Mouse (Mus musculus): Measurements from ENCODE around the gene Hoxd8. TPM values are rescaled to one million over a fixed set of nuclear protein-coding genes. Genes with fewer than 3 reads are reported as not detected.

The Hoxd8 gene
- polyA plus RNA-seq, 1 experiment from 2014 or later: 2.7 TPM

DNA sequence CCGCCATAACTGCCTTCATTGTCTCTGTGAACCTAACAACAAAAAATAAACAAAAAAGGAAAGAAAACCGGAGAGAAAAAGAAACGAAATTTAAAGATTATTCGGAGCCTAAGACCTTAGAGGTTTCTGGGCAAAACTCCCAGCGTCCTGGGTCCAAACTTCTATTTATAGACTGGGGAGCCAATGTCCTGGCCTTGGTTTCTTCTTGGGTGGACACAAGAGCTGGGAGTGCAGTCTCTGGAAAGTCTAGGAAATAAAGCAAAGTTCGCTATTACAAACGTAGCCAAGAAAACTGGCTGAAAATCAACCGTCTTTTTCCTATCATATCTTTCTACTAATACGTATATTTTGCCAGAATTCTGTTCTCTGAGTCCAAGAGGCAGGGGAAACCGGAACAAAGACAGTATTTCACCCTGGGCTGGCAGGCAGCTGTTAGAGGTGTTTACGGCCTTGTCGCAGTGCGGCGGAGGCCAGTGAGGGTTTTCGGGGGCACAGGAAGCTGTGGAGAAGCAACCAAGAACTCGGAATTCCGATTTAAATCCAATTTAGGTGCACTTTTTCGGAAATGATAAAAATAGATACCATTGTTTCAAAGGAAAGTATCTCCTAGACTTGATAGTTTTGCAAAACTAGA lies 9.9 kb downstream of the Hoxd8 start:
- no peak overlapping the region for H3K4me3 ChIP-seq (ENCODE audit: low read depth, low read length)
- no peaks in the 10 kb centered on the region for H3K36me3 ChIP-seq (ENCODE audit: control insufficient read depth, insufficient read depth)
- H3K27ac ChIP-seq (ENCODE audit: low read depth, low read length): no peak overlapping the region
- H3K4me2 ChIP-seq (replicated peaks; ENCODE audit: low read depth): peak overlapping the region; percentile 70
- no peak for ATAC-seq
- peaks cover 73% of the 10 kb centered on the region for H3K27me3 ChIP-seq (replicated peaks; ENCODE audit: control insufficient read depth, insufficient read depth, low read length)
- no peak overlapping the region for H3K9ac ChIP-seq (ENCODE audit: low read depth, low read length)
- H3K9me3 ChIP-seq (ENCODE audit: control insufficient read depth): no peaks in the 10 kb centered on the region
- H3K4me1 ChIP-seq (replicated peaks; ENCODE audit: control insufficient read depth, insufficient read depth, low read length): no peaks in the 10 kb centered on the region
- 20% methylated on average over 18 of the region's 18 CpGs for WGBS
- no peak for TF ChIP-seq CTCF (IDR thresholded peaks at IDR 0.05; ENCODE audit: low read depth)

DNA sequence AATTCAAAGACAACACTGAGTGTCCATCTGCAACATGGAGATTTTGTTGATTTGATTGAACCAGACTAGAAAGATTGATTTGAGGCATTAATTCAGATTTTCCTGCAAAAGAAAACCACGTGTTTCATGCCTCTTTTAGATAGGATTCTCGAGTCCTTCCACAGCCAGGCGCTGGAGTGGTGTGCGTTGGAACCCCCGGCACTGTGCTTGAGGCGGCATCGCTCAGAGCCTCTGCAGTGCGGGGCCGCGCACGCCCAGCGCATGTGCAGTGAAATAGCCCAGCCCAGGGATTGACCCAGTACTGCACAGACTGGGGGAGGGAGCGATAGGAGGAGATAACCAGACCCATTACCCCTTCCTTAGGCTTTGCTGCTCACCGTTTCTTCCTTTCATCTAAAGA lies 10.5 kb downstream of the Hoxd8 start:
- Histone ChIP-seq H3K9me3 (ENCODE audit: control insufficient read depth) (no peaks in the 10 kb centered on the region), H3K27ac (ENCODE audit: low read depth, low read length) (no peak overlapping the region), H3K36me3 (ENCODE audit: control insufficient read depth, insufficient read depth) (no peaks in the 10 kb centered on the region), H3K4me3 (ENCODE audit: low read depth, low read length) (peak overlapping the region; percentile 11; the same call in 1 of the 2 replicates), H3K4me1 (replicated peaks; ENCODE audit: control insufficient read depth, insufficient read depth, low read length) (no peaks in the 10 kb centered on the region), H3K27me3 (replicated peaks; ENCODE audit: control insufficient read depth, insufficient read depth, low read length) (peaks cover 67% of the 10 kb centered on the region), H3K4me2 (replicated peaks; ENCODE audit: low read depth) (peak overlapping the region; percentile 70), H3K9ac (ENCODE audit: low read depth, low read length) (no peak overlapping the region)
- ATAC-seq: no peak
- WGBS: 6% methylated on average over 14 of the region's 14 CpGs
- TF ChIP-seq CTCF (IDR thresholded peaks at IDR 0.05; ENCODE audit: low read depth): no peak

DNA sequence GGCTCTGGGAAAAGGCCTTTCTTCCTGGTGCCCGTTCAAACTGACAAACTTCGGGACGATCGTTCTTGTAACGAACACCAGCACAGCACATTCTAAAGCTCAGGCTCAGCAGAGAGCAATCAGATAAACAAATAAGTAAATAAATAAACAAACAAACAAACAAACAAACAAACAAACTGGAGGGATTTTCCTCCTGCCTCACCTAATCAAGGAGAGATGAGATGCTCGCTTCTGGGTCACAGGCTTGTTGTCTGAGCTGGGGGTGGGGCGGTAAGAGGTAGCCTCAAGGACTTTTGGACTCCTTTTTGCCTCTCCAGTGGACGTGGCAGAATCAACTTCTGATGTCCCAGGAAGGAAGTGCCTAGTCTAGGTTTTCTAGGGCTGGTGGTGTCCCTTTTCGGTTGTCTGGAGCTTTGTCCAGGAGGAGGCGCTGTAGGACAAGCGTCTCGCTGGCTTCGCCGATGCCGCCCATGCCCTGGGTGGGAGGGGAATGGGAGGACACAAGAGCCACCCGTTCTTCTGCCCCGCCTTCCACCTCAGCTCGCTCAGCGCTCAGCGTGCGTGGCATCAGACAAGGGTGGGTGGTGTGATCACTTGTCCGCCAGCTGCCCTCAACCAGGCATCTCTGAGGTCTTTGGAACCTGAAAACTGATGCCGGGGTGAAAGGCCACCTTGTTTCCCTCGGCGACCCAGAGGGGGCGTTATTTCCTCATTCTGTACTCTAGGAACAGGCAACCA lies 11.3 kb downstream of the Hoxd8 start:
- Histone ChIP-seq H3K27ac (ENCODE audit: low read depth, low read length) (no peak overlapping the region), H3K4me3 (ENCODE audit: low read depth, low read length) (peak overlapping the region; percentile 23), H3K9me3 (ENCODE audit: control insufficient read depth) (no peaks in the 10 kb centered on the region), H3K4me1 (replicated peaks; ENCODE audit: control insufficient read depth, insufficient read depth, low read length) (no peaks in the 10 kb centered on the region), H3K27me3 (replicated peaks; ENCODE audit: control insufficient read depth, insufficient read depth, low read length) (peaks cover 60% of the 10 kb centered on the region), H3K4me2 (replicated peaks; ENCODE audit: low read depth) (peak overlapping the region; percentile 70), H3K36me3 (ENCODE audit: control insufficient read depth, insufficient read depth) (no peaks in the 10 kb centered on the region), H3K9ac (ENCODE audit: low read depth, low read length) (0 out of 2 replicates have a peak overlapping the region, but pooled peaks have one; percentile 8)
- 6% methylated on average over 26 of the region's 26 CpGs for WGBS
- peak; percentile 79 for ATAC-seq
- peak; percentile 98 for TF ChIP-seq CTCF (IDR thresholded peaks at IDR 0.05; ENCODE audit: low read depth)

DNA sequence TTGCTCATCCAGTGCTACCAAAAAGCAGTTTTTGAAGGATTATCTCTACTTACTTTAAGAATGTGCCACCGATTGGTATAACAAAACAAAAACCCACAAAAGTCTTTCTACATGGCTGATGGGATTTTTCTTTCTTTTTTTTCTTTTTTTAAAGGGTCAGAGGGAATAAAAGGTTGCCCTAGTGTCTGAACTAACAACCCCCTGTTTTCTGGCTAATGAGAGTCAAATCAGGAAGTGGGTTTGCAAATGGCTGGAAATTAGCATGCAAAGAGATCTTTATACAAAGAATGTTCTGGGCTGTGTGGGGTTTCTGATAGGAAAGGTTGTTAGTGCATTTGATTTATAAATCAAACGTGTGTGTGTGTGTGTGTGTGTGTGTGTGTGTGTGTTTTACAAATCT lies 16.0 kb downstream of the Hoxd8 start:
- peaks cover 58% of the 10 kb centered on the region for H3K27me3 ChIP-seq (replicated peaks; ENCODE audit: control insufficient read depth, insufficient read depth, low read length)
- H3K9me3 ChIP-seq (ENCODE audit: control insufficient read depth): no peaks in the 10 kb centered on the region
- H3K9ac ChIP-seq (ENCODE audit: low read depth, low read length): no peak overlapping the region
- WGBS: 34% methylated on average over 2 of the region's 2 CpGs
- H3K4me2 ChIP-seq (replicated peaks; ENCODE audit: low read depth): no peak overlapping the region
- no peak for ATAC-seq
- H3K27ac ChIP-seq (ENCODE audit: low read depth, low read length): no peak overlapping the region
- TF ChIP-seq CTCF (IDR thresholded peaks at IDR 0.05; ENCODE audit: low read depth): no peak
- H3K4me3 ChIP-seq (ENCODE audit: low read depth, low read length): no peak overlapping the region
- H3K36me3 ChIP-seq (ENCODE audit: control insufficient read depth, insufficient read depth): no peaks in the 10 kb centered on the region
- no peaks in the 10 kb centered on the region for H3K4me1 ChIP-seq (replicated peaks; ENCODE audit: control insufficient read depth, insufficient read depth, low read length)

DNA sequence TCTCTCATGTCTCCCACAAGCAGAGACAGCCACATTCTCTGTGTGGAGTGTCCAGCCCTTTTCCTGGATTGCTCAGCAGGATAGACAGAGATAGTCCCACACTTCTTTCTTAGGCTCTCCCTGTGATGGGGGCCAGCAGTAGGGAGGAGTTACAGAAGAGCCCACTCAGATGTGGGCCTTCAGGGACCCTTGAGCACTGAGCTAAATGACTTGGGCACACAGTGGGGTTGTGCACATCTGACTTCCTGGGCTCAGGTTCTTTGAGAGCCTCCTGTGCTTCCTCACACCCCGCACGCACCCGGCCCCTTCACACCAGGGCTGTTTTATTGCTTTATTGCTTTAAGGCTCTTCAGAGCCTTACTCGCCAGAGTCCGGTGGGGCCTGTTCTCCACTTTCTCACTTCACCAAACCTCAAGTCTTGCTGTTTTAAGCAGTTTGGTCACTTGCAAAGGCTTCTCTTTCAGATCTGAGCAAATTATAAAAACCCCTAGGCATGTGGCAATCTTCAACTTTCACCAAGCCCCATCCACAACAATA lies 16.6 kb downstream of the Hoxd8 start:
- Histone ChIP-seq H3K9ac (ENCODE audit: low read depth, low read length) (no peak overlapping the region), H3K4me2 (replicated peaks; ENCODE audit: low read depth) (no peak overlapping the region; the same call in 1 of the 2 replicates), H3K9me3 (ENCODE audit: control insufficient read depth) (no peaks in the 10 kb centered on the region), H3K4me3 (ENCODE audit: low read depth, low read length) (no peak overlapping the region; the same call in 1 of the 2 replicates), H3K4me1 (replicated peaks; ENCODE audit: control insufficient read depth, insufficient read depth, low read length) (no peaks in the 10 kb centered on the region), H3K36me3 (ENCODE audit: control insufficient read depth, insufficient read depth) (no peaks in the 10 kb centered on the region), H3K27ac (ENCODE audit: low read depth, low read length) (no peak overlapping the region), H3K27me3 (replicated peaks; ENCODE audit: control insufficient read depth, insufficient read depth, low read length) (peaks cover 57% of the 10 kb centered on the region)
- TF ChIP-seq CTCF (IDR thresholded peaks at IDR 0.05; ENCODE audit: low read depth): no peak
- ATAC-seq: no peak
- 22% methylated on average over 5 of the region's 5 CpGs for WGBS

DNA sequence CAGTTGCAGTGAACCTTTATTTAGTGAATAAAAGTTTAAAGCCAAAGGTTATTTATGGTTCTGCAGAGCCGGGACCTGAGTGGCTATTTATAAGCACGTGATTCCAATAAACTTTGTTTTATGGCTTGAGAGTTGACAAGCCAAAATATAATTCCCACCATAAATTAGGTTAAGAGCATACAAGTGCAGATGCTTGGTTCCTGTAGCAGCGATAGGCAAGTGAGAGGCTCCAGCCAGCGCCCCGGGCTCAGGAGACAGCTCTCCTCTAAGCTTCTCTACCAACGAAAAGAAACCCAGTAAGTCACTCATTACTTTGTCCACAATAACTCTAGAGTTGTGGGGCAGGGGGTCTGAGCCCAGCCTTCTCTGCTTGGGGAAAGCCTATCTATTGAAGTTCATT lies 17.5 kb downstream of the Hoxd8 start:
- Histone ChIP-seq H3K4me3 (ENCODE audit: low read depth, low read length) (no peak overlapping the region), H3K4me2 (replicated peaks; ENCODE audit: low read depth) (peak overlapping the region; percentile 17; the same call in 1 of the 2 replicates), H3K9ac (ENCODE audit: low read depth, low read length) (no peak overlapping the region), H3K4me1 (replicated peaks; ENCODE audit: control insufficient read depth, insufficient read depth, low read length) (no peaks in the 10 kb centered on the region), H3K27ac (ENCODE audit: low read depth, low read length) (no peak overlapping the region), H3K36me3 (ENCODE audit: control insufficient read depth, insufficient read depth) (no peaks in the 10 kb centered on the region), H3K9me3 (ENCODE audit: control insufficient read depth) (no peaks in the 10 kb centered on the region), H3K27me3 (replicated peaks; ENCODE audit: control insufficient read depth, insufficient read depth, low read length) (peaks cover 61% of the 10 kb centered on the region)
- TF ChIP-seq CTCF (IDR thresholded peaks at IDR 0.05; ENCODE audit: low read depth): no peak
- ATAC-seq: no peak; the same call in 1 of the 2 replicates
- 14% methylated on average over 6 of the region's 6 CpGs for WGBS
